Mouse (Mus musculus) forelimb bud, embryonic 11.5 days (tissue): ENCODE data around the gene Cyp2u1.
A peak's percentile ranks its signal among the peaks of the same experiment; 100 is the strongest.

Source experiments
- DNase-seq: peaks from one replicate; pipeline ENCODE4 v3.0.0-alpha.2; 2012; ENCODE audit warnings: low read depth, low spot score

Cyp2u1 gene

GRCm38 (mm10) chr3:131306255-131306654 is 3.2 kb upstream of the Cyp2u1 start:
- DNase-seq: no peak

- DNase-seq: no peak
These were observed 290 bp upstream of the Cyp2u1 start for GRCm38 (mm10) chr3:131303320-131303714.

GRCm38 (mm10) chr3:131299908-131300307 is 3.1 kb downstream of the Cyp2u1 start:
- peak; percentile 66 for DNase-seq

GRCm38 (mm10) chr3:131299078-131299477 is 3.9 kb downstream of the Cyp2u1 start:
- no peak for DNase-seq

GRCm38 (mm10) chr3:131296893-131297292 is 6.1 kb downstream of the Cyp2u1 start:
- DNase-seq: no peak

- DNase-seq: no peak
These were observed 7.4 kb downstream of the Cyp2u1 start for GRCm38 (mm10) chr3:131295513-131296200.

GRCm38 (mm10) chr3:131294503-131294902 is 8.5 kb downstream of the Cyp2u1 start:
- no peak for DNase-seq

GRCm38 (mm10) chr3:131292959-131293358 is 10.1 kb downstream of the Cyp2u1 start:
- DNase-seq: no peak

- no peak for DNase-seq
These were observed 10.7 kb downstream of the Cyp2u1 start for GRCm38 (mm10) chr3:131292349-131292748.

GRCm38 (mm10) chr3:131291890-131292289 is 11.1 kb downstream of the Cyp2u1 start:
- DNase-seq: no peak

- DNase-seq: no peak
These were observed 28.9 kb downstream of the Cyp2u1 start for GRCm38 (mm10) chr3:131274151-131274550.

- DNase-seq: peak; percentile 36
These were observed 30.5 kb downstream of the Cyp2u1 start for GRCm38 (mm10) chr3:131272374-131273100.

- peak; percentile 84 for DNase-seq
These were observed 31.3 kb downstream of the Cyp2u1 start, which contains the start of gene Hadh for GRCm38 (mm10) chr3:131271559-131272373. Gene Hadh, minus strand, starts transcription at chr3:131272101.

- peak; percentile 48 for DNase-seq
These were observed 31.9 kb downstream of the Cyp2u1 start for GRCm38 (mm10) chr3:131271157-131271556.

GRCm38 (mm10) chr3:131270381-131270780 is 32.6 kb downstream of the Cyp2u1 start:
- no peak for DNase-seq

- DNase-seq: no peak
These were observed 36.5 kb downstream of the Cyp2u1 start for GRCm38 (mm10) chr3:131266366-131267050.

- no peak for DNase-seq
These were observed 37.5 kb downstream of the Cyp2u1 start for GRCm38 (mm10) chr3:131265516-131265915.

- DNase-seq: no peak
These were observed 39.1 kb downstream of the Cyp2u1 start for GRCm38 (mm10) chr3:131263766-131264486.

GRCm38 (mm10) chr3:131260418-131260817 is 42.6 kb downstream of the Cyp2u1 start:
- DNase-seq: no peak

GRCm38 (mm10) chr3:131259392-131259965 is 43.5 kb downstream of the Cyp2u1 start:
- no peak for DNase-seq

GRCm38 (mm10) chr3:131258921-131259320 is 44.1 kb downstream of the Cyp2u1 start:
- DNase-seq: no peak
